Comparison of ENCODE assay signal across 9 mouse cellular contexts in genomic region chr2:83725796-83726195, GRCm38 (mm10). TPM values are rescaled to one million over a fixed set of nuclear protein-coding genes. Genes with fewer than 3 reads are reported as not detected.
DNase-seq lines count a peak whose midpoint lies in the region; ATAC-seq and TF ChIP-seq lines count a peak whose summit lies in the region.
"Had no signal": no experiment of that assay in that cellular context is flagged by ENCODE, and none has a peak within 500 bp of the region (broad histone marks: within the 10 kb centered on the region; RNA-seq: fewer than 3 reads in every experiment).

No protein-coding gene starts in this region.

- no peak for TF ChIP-seq CTCF in bone marrow macrophage, adult 2 months (IDR thresholded peaks at IDR 0.05; ENCODE audit: low read depth, low read length)
- no peak for TF ChIP-seq CTCF in cerebellum, adult 2 months (IDR thresholded peaks at IDR 0.05; ENCODE audit: borderline replicate concordance, insufficient read depth, low read depth, low read length)

- no peaks in the 10 kb centered on the region for H3K9me3 ChIP-seq in heart, embryonic 16.5 days (replicated peaks; ENCODE audit: control insufficient read depth, low read length)
- H3K9me3 ChIP-seq in hindbrain, embryonic 14.5 days (ENCODE audit: control insufficient read depth, low read length) = no peaks in the 10 kb centered on the region
- no peaks in the 10 kb centered on the region for H3K9me3 ChIP-seq in midbrain, embryonic 13.5 days

- no peaks in the 10 kb centered on the region for H3K36me3 ChIP-seq in heart, embryonic 16.5 days (ENCODE audit: control insufficient read depth, insufficient read depth)
- H3K36me3 ChIP-seq in hindbrain, embryonic 14.5 days (replicated peaks; ENCODE audit: control insufficient read depth, insufficient read depth) = no peaks in the 10 kb centered on the region
- no peaks in the 10 kb centered on the region for H3K36me3 ChIP-seq in midbrain, embryonic 13.5 days

- intact Hi-C loops in heart, postnatal 25 days (cut with DNase I) = no loop called here

- no peaks in the 10 kb centered on the region for H3K27me3 ChIP-seq in heart, embryonic 16.5 days (ENCODE audit: control insufficient read depth, insufficient read depth, low read length)
- peaks cover 5% of the 10 kb centered on the region; the same call in 1 of the 2 replicates for H3K27me3 ChIP-seq in hindbrain, embryonic 14.5 days (ENCODE audit: control insufficient read depth, insufficient read depth, low read length)
- no peaks in the 10 kb centered on the region for H3K27me3 ChIP-seq in midbrain, embryonic 13.5 days
- no peaks in the 10 kb centered on the region for H3K27me3 ChIP-seq in cerebellum, adult 2 months (ENCODE audit: control insufficient read depth, insufficient read depth, low read length)

- peak overlapping the region; percentile 88 for H3K4me2 ChIP-seq in heart, embryonic 16.5 days (ENCODE audit: low read depth, low read length)
- H3K4me2 ChIP-seq in hindbrain, embryonic 14.5 days (replicated peaks) = peak overlapping the region; percentile 97
- H3K4me2 ChIP-seq in midbrain, embryonic 13.5 days (replicated peaks) = peak overlapping the region; percentile 74

- ATAC-seq in heart, embryonic 16.5 days (replicated peaks; ENCODE audit: extremely low read depth, insufficient read depth, low FRiP score) = no peak
- ATAC-seq in hindbrain, embryonic 14.5 days (ENCODE audit: low FRiP score) = no peak
- ATAC-seq in midbrain, embryonic 13.5 days = no peak

- no peak for TF ChIP-seq POLR2A in bone marrow macrophage, adult 2 months (IDR thresholded peaks at IDR 0.05; ENCODE audit: borderline replicate concordance, low read depth, low read length)
- TF ChIP-seq POLR2A in cerebellum, adult 2 months (IDR thresholded peaks at IDR 0.05; ENCODE audit: borderline replicate concordance, insufficient read depth, low read length) = no peak

- H3K4me1 ChIP-seq in heart, embryonic 16.5 days (ENCODE audit: control insufficient read depth, insufficient read depth, low read length) = peaks cover 27% of the 10 kb centered on the region
- peaks cover 46% of the 10 kb centered on the region for H3K4me1 ChIP-seq in bone marrow macrophage, adult 2 months (ENCODE audit: control insufficient read depth, insufficient read depth, low read length)
- H3K4me1 ChIP-seq in hindbrain, embryonic 14.5 days (replicated peaks; ENCODE audit: control insufficient read depth, insufficient read depth, low read length) = peaks cover 13% of the 10 kb centered on the region
- H3K4me1 ChIP-seq in midbrain, embryonic 13.5 days (replicated peaks) = peaks cover 18% of the 10 kb centered on the region
- H3K4me1 ChIP-seq in cerebellum, adult 2 months (ENCODE audit: control insufficient read depth, insufficient read depth, low read length) = no peaks in the 10 kb centered on the region

- peak overlapping the region; percentile 88 for H3K9ac ChIP-seq in heart, embryonic 16.5 days (ENCODE audit: low read length)
- no peak overlapping the region for H3K9ac ChIP-seq in hindbrain, embryonic 14.5 days
- H3K9ac ChIP-seq in midbrain, embryonic 13.5 days (replicated peaks) = no peak overlapping the region

- whole genome bisulfite sequencing in heart, embryonic 16.5 days = 56% methylated on average over 4 of the region's 4 CpGs
- WGBS in hindbrain, embryonic 14.5 days = 74% methylated on average over 4 of the region's 4 CpGs
- WGBS in midbrain, embryonic 13.5 days = 74% methylated on average over 4 of the region's 4 CpGs
- 68% methylated on average over 4 of the region's 4 CpGs for WGBS in cerebellum, adult 2 months

- H3K4me3 ChIP-seq in heart, embryonic 16.5 days (ENCODE audit: low read length) = peak overlapping the region; percentile 92
- peak overlapping the region; percentile 87 for H3K4me3 ChIP-seq in bone marrow macrophage, adult 2 months (ENCODE audit: insufficient read depth, low read length)
- peak overlapping the region; percentile 82 for H3K4me3 ChIP-seq in hindbrain, embryonic 14.5 days (replicated peaks; ENCODE audit: low read length)
- H3K4me3 ChIP-seq in midbrain, embryonic 13.5 days (replicated peaks) = peak overlapping the region; percentile 79
- no peak overlapping the region for H3K4me3 ChIP-seq in cerebellum, adult 2 months (replicated peaks; ENCODE audit: insufficient read depth, low read depth, low read length)

- no peak for DNase-seq in heart, postnatal 25 days (ENCODE audit: low spot score)
- no peak for DNase-seq in hindbrain, embryonic 14.5 days (ENCODE audit: low spot score)
- no peak for DNase-seq in cerebellum, adult 2 months
- no peak for DNase-seq in thymus, postnatal 0 days (ENCODE audit: low spot score)
- DNase-seq in embryo, embryonic 10.5 days (ENCODE audit: low spot score) = no peak
- DNase-seq: lung, postnatal 36 days had no signal

- no peak overlapping the region for H3K27ac ChIP-seq in heart, embryonic 16.5 days (ENCODE audit: low read length)
- H3K27ac ChIP-seq in bone marrow macrophage, adult 2 months (ENCODE audit: insufficient read depth, low read depth, low read length) = no peak overlapping the region
- H3K27ac ChIP-seq in hindbrain, embryonic 14.5 days = no peak overlapping the region
- H3K27ac ChIP-seq in midbrain, embryonic 13.5 days = no peak overlapping the region
- H3K27ac ChIP-seq in cerebellum, adult 2 months (ENCODE audit: insufficient read depth, low read length) = no peak overlapping the region

RNA-seq across cellular contexts. Expression of gene Itgav, which starts 1.6 kb away (rescaled TPM):
- polyA plus RNA-seq in heart, embryonic 16.5 days (2015; fragmentation: Nextera tagmentation; extraction: Ambion mirVana) = 34.8 and 43.4 TPM in 2 replicates
- total RNA-seq in heart, postnatal 25 days (2021) = 10 to 100 TPM; 36.7 to 38.3 TPM
- polyA plus RNA-seq in bone marrow macrophage, adult 2 months (2012; ENCODE audit: insufficient read depth, insufficient read length, missing spikeins) = 93.4 and 93.5 TPM in 2 replicates
- polyA plus RNA-seq in hindbrain, embryonic 14.5 days (2014; fragmentation: Nextera tagmentation; extraction: Ambion mirVana) = 35.3 and 36.7 TPM in 2 replicates
- polyA plus RNA-seq in midbrain, embryonic 13.5 days (2015; fragmentation: Nextera tagmentation; extraction: Ambion mirVana) = 19.7 and 23.0 TPM in 2 replicates
- 40.6 and 43.2 TPM in 2 replicates for polyA plus RNA-seq in cerebellum, adult 2 months (2012; rRNA removed)
- polyA plus RNA-seq in thymus, postnatal 0 days (2015; fragmentation: Nextera tagmentation; extraction: Ambion mirVana) = 43.3 and 54.9 TPM in 2 replicates
